Mouse (Mus musculus) G1E (cell line): ENCODE measurements around the gene Gm44596.

Experiments used
- CTCF ChIP-seq: IDR thresholded peaks from 2 replicates; pipeline ENCODE4 v1.5.1; 2012; ENCODE audit warnings: low read depth, low read length, inconsistent platforms, mixed read lengths
- GATA2 ChIP-seq: IDR thresholded peaks from 2 replicates; pipeline ENCODE4 v1.6.1; 2012; ENCODE audit warnings: low read depth, low read length, inconsistent platforms, borderline replicate concordance

DNA sequence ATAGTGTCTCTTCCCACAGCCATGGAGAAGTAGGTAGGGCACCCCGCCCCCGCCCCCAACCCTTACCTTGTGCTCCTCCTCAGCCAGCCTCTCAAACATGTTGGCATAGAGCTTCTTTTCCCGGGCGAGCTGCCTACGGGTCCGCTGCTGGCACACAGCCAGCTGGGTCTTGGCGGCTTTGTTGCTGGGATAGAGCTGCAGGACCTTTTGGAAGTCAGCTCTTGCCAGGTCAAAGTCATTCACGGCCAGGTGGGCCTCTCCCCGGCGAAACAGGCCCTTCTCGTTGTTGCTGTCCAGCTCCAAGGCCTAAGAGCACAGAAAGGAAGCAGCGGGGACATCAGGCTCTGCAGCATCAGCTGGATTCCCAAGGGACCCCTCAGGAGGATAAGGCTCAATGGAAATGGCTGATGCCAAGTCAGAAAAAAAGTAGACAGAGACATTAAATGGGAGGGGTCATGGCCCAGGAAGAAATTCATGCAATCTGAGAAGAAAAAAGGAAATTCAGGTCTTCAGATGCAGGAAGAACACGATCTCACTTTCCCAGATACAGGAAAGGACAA is 57.1 kb downstream of the Gm44596 start:
- TF ChIP-seq CTCF (no peak), GATA2 (no peak)
